Comparison of ENCODE assay signal across 8 mouse cellular contexts in genomic region chr2:143062812-143063792, GRCm38 (mm10). TPM values are rescaled to one million over a fixed set of nuclear protein-coding genes. Genes with fewer than 3 reads are reported as not detected.
DNase-seq lines count a peak whose midpoint lies in the region; ATAC-seq and TF ChIP-seq lines count a peak whose summit lies in the region.

Gene Snrpb2 (plus strand): TSS chr2:143063039.

- H3K4me3 ChIP-seq in ES-Bruce4 (ENCODE audit: low read depth, low read length) = peak within 1 kb of the TSS; percentile 100
- H3K4me3 ChIP-seq in forebrain, embryonic 14.5 days (ENCODE audit: low read depth, low read length) = peak within 1 kb of the TSS; percentile 87
- H3K4me3 ChIP-seq in lung, adult 2 months (replicated peaks; ENCODE audit: extremely low read depth, low read depth, low read length) = peak within 1 kb of the TSS; percentile 96

- ATAC-seq in cerebellum, adult (ENCODE audit: insufficient number of reproducible peaks, low FRiP score, low TSS enrichment) = peak; percentile 99
- ATAC-seq in forebrain, embryonic 14.5 days = peak; percentile 96
- ATAC-seq in neutrophil, adult 5-6 weeks (ENCODE audit: extremely low read depth, insufficient number of reproducible peaks, low FRiP score, poor library complexity, severe bottlenecking) = peak; percentile 95

- H3K36me3 ChIP-seq in ES-Bruce4 (ENCODE audit: control insufficient read depth, insufficient read depth, low read length, poor library complexity, severe bottlenecking) = peaks cover 7% of the 10 kb centered on the region
- H3K36me3 ChIP-seq in forebrain, embryonic 14.5 days (ENCODE audit: control insufficient read depth, insufficient read depth, low read length) = peaks cover 24% of the 10 kb centered on the region

- H3K9ac ChIP-seq in ES-Bruce4 (ENCODE audit: low read depth, poor library complexity, severe bottlenecking) = peak within 1 kb of the TSS; percentile 85
- peak within 1 kb of the TSS; percentile 82 for H3K9ac ChIP-seq in forebrain, embryonic 14.5 days (ENCODE audit: low read length)

- TF ChIP-seq POLR2A in ES-Bruce4 (IDR thresholded peaks at IDR 0.05; ENCODE audit: insufficient read depth, low read length) = no peak
- peak; percentile 46; the same call in 1 of the 2 replicates for TF ChIP-seq POLR2A in lung, adult 2 months (IDR thresholded peaks at IDR 0.05; ENCODE audit: borderline replicate concordance, extremely low read depth, low read depth, low read length)

- H3K27ac ChIP-seq in ES-Bruce4 (ENCODE audit: insufficient read depth, low read length) = no peak within 1 kb of the TSS
- peak within 1 kb of the TSS; percentile 44; the same call in 1 of the 2 replicates for H3K27ac ChIP-seq in forebrain, embryonic 14.5 days (ENCODE audit: low read depth, low read length)

- no peaks in the 10 kb centered on the region for H3K4me1 ChIP-seq in ES-Bruce4 (ENCODE audit: control insufficient read depth, insufficient read depth, low read length)
- peaks cover 7% of the 10 kb centered on the region for H3K4me1 ChIP-seq in forebrain, embryonic 14.5 days (ENCODE audit: control insufficient read depth, insufficient read depth, low read length)
- peaks cover 9% of the 10 kb centered on the region for H3K4me1 ChIP-seq in lung, adult 2 months (ENCODE audit: control insufficient read depth, insufficient read depth, low read length)

- H3K27me3 ChIP-seq in ES-Bruce4 (ENCODE audit: control insufficient read depth, insufficient read depth, low read length, poor library complexity, severe bottlenecking) = no peaks in the 10 kb centered on the region
- no peaks in the 10 kb centered on the region for H3K27me3 ChIP-seq in forebrain, embryonic 14.5 days (replicated peaks; ENCODE audit: control insufficient read depth, insufficient read depth, low read length)

- DNase-seq in forebrain, embryonic 14.5 days (ENCODE audit: low spot score) = peak; percentile 96
- peak; percentile 67 for DNase-seq in heart, postnatal 25 days (ENCODE audit: low spot score)
- DNase-seq in layer of hippocampus, adult 18-20 months (ENCODE audit: low spot score in 2 of 2) = peak; percentile 77 to 88
- peak; percentile 83 for DNase-seq in lung, adult 2 months
- DNase-seq in thymus, adult 18-20 months = peak; percentile 69 to 70

- TF ChIP-seq EP300 in ES-Bruce4 (IDR thresholded peaks at IDR 0.05; ENCODE audit: insufficient read depth, low read depth, low read length) = no peak

- intact Hi-C loops in heart, postnatal 25 days (cut with DNase I) = loop anchor here (5.0 to 10.0 kb wide), 2 partner anchors 161 to 1302 kb away; partner anchors contain the start of genes Kat14, Kif16b and Pet117

- no peak for TF ChIP-seq CTCF in ES-Bruce4 (IDR thresholded peaks at IDR 0.05; ENCODE audit: low read depth, low read length)
- TF ChIP-seq CTCF in lung, adult 2 months (IDR thresholded peaks at IDR 0.05; ENCODE audit: insufficient read depth, low read length) = no peak

- WGBS in forebrain, embryonic 14.5 days = 1% methylated on average over 55 of the region's 55 CpGs
- 1% methylated on average over 55 of the region's 55 CpGs for WGBS in lung, adult 2 months

- no peaks in the 10 kb centered on the region for H3K9me3 ChIP-seq in ES-Bruce4 (replicated peaks; ENCODE audit: control insufficient read depth, insufficient read depth, low read length, poor library complexity, severe bottlenecking)
- H3K9me3 ChIP-seq in forebrain, embryonic 14.5 days (replicated peaks; ENCODE audit: control insufficient read depth, low read length) = no peaks in the 10 kb centered on the region

- H3K4me2 ChIP-seq in forebrain, embryonic 14.5 days (ENCODE audit: low read length) = peak within 1 kb of the TSS; percentile 81

RNA-seq across cellular contexts. Expression of gene Snrpb2, which starts in this region (rescaled TPM):
- polyA plus RNA-seq in ES-Bruce4 (2011; ENCODE audit: insufficient read depth, insufficient read length, low read depth, missing spikeins) = 155 and 156 TPM in 2 replicates
- polyA plus RNA-seq in forebrain, embryonic 14.5 days (2014; fragmentation: Nextera tagmentation; extraction: Ambion mirVana) = 84.3 and 89.3 TPM in 2 replicates
- total RNA-seq in heart, postnatal 25 days (2021) = 10 to 100 TPM; 20.0 to 20.2 TPM
- 10 to 100 TPM; 37.8 to 39.7 TPM for total RNA-seq in layer of hippocampus, adult 18-20 months (2021)
- 2.2 and 4.1 TPM in 2 replicates for polyA plus RNA-seq in lung, adult 2 months (2012; rRNA removed)
- total RNA-seq in neutrophil, adult 5-6 weeks (2017) = 39.5 and 40.6 TPM in 2 replicates

Comparison
In these comparisons a context has a peak if more than half of its experiments do, and no peak if none do; other contexts are left out.
1. RNA of gene Snrpb2 (polyA plus RNA-seq): 155 to 156 TPM in ES-Bruce4 and 84.3 to 89.3 TPM in forebrain, embryonic 14.5 days; 2.2 to 4.1 TPM in lung, adult 2 months; every median in the first group is over 10 times any median in the second.
2. Peak in every context shown above with its lines, with median percentiles within 50 percentile points of each other: H3K4me3 ChIP-seq, ATAC-seq and DNase-seq.